Mouse (Mus musculus): ENCODE measurements around the gene Daxx. TPM values are rescaled to one million over a fixed set of nuclear protein-coding genes. Genes with fewer than 3 reads are reported as not detected.
"Not testable (repeated sequence)": the region's sequence is repeated elsewhere in the genome, so short reads cannot be mapped to it uniquely, and the experiment has no call there.

The Daxx gene
- polyA plus RNA-seq, 1 experiment from 2014 or later = 90.8 TPM

- H3K9me3 ChIP-seq = no peaks in the 10 kb centered on the region
- WGBS = 28% methylated on average over 7 of the region's 7 CpGs
- peaks cover 20% of the 10 kb centered on the region for H3K4me1 ChIP-seq
- H3K4me3 ChIP-seq = no peak overlapping the region
- H3K27ac ChIP-seq = no peak overlapping the region
- DNase-seq (ENCODE audit: extremely low spot score, low spot score) = no peak
- H3K27me3 ChIP-seq (ENCODE audit: poor library complexity, severe bottlenecking) = no peaks in the 10 kb centered on the region
- H3K36me3 ChIP-seq (replicated peaks) = no peaks in the 10 kb centered on the region; the same call in 1 of the 2 replicates
Observed at GRCm38 (mm10) chr17:33892429-33892828, 16.8 kb upstream of the Daxx start.

- H3K4me3 ChIP-seq; H3K36me3 ChIP-seq (replicated peaks); H3K9me3 ChIP-seq; H3K27ac ChIP-seq; H3K27me3 ChIP-seq (ENCODE audit: poor library complexity, severe bottlenecking); DNase-seq (ENCODE audit: extremely low spot score, low spot score): not testable (repeated sequence)
- peaks cover 14% of the 10 kb centered on the region for H3K4me1 ChIP-seq
- WGBS = 82% methylated on average over 4 of the region's 4 CpGs
Observed at GRCm38 (mm10) chr17:33893011-33893410, 16.2 kb upstream of the Daxx start.

GRCm38 (mm10) chr17:33897114-33897794 is 12.0 kb upstream of the Daxx start:
- WGBS = 47% methylated on average over 6 of the region's 6 CpGs
- Histone ChIP-seq H3K9me3 (no peaks in the 10 kb centered on the region), H3K4me3 (no peak overlapping the region), H3K27me3 (ENCODE audit: poor library complexity, severe bottlenecking) (no peaks in the 10 kb centered on the region), H3K4me1 (no peaks in the 10 kb centered on the region), H3K36me3 (replicated peaks) (no peaks in the 10 kb centered on the region), H3K27ac (no peak overlapping the region)
- no peak for DNase-seq (ENCODE audit: extremely low spot score, low spot score)

- not testable (repeated sequence) for H3K27me3 ChIP-seq (ENCODE audit: poor library complexity, severe bottlenecking); H3K9me3 ChIP-seq; DNase-seq (ENCODE audit: extremely low spot score, low spot score); H3K4me1 ChIP-seq; H3K27ac ChIP-seq; H3K36me3 ChIP-seq (replicated peaks); H3K4me3 ChIP-seq
- 89% methylated on average over 4 of the region's 4 CpGs for WGBS
Observed at GRCm38 (mm10) chr17:33898193-33898592, 11.0 kb upstream of the Daxx start.

- Histone ChIP-seq H3K27me3 (ENCODE audit: poor library complexity, severe bottlenecking) (no peaks in the 10 kb centered on the region), H3K27ac (no peak overlapping the region), H3K9me3 (no peaks in the 10 kb centered on the region), H3K4me1 (peaks cover 4% of the 10 kb centered on the region), H3K4me3 (no peak overlapping the region), H3K36me3 (replicated peaks) (no peaks in the 10 kb centered on the region)
- 86% methylated on average over 4 of the region's 4 CpGs for WGBS
- no peak for DNase-seq (ENCODE audit: extremely low spot score, low spot score)
Observed at GRCm38 (mm10) chr17:33899642-33900041, 9.6 kb upstream of the Daxx start.

- Histone ChIP-seq H3K4me1 (peaks cover 9% of the 10 kb centered on the region), H3K9me3 (no peaks in the 10 kb centered on the region), H3K27ac (no peak overlapping the region), H3K36me3 (replicated peaks) (no peaks in the 10 kb centered on the region), H3K27me3 (ENCODE audit: poor library complexity, severe bottlenecking) (no peaks in the 10 kb centered on the region), H3K4me3 (no peak overlapping the region)
- WGBS = 81% methylated on average over 7 of the region's 7 CpGs
- DNase-seq (ENCODE audit: extremely low spot score, low spot score) = no peak
Observed at GRCm38 (mm10) chr17:33900281-33900988, 8.8 kb upstream of the Daxx start.

GRCm38 (mm10) chr17:33900989-33901314 is 8.3 kb upstream of the Daxx start:
- H3K4me3 ChIP-seq = no peak overlapping the region
- DNase-seq (ENCODE audit: extremely low spot score, low spot score) = no peak
- H3K27ac ChIP-seq = no peak overlapping the region
- H3K4me1 ChIP-seq = peaks cover 9% of the 10 kb centered on the region
- H3K9me3 ChIP-seq = no peaks in the 10 kb centered on the region
- 86% methylated on average over 4 of the region's 4 CpGs for WGBS
- no peaks in the 10 kb centered on the region for H3K36me3 ChIP-seq (replicated peaks)
- H3K27me3 ChIP-seq (ENCODE audit: poor library complexity, severe bottlenecking) = no peaks in the 10 kb centered on the region

GRCm38 (mm10) chr17:33901653-33902052 is 7.6 kb upstream of the Daxx start:
- DNase-seq (ENCODE audit: extremely low spot score, low spot score) = no peak
- WGBS = 81% methylated on average over 4 of the region's 4 CpGs
- H3K4me1 ChIP-seq = peaks cover 9% of the 10 kb centered on the region

GRCm38 (mm10) chr17:33902079-33902478 is 7.1 kb upstream of the Daxx start:
- no peaks in the 10 kb centered on the region for H3K27me3 ChIP-seq (ENCODE audit: poor library complexity, severe bottlenecking)
- no peak overlapping the region for H3K27ac ChIP-seq
- DNase-seq (ENCODE audit: extremely low spot score, low spot score) = no peak
- H3K36me3 ChIP-seq (replicated peaks) = no peaks in the 10 kb centered on the region
- 90% methylated on average over 4 of the region's 4 CpGs for WGBS
- peaks cover 9% of the 10 kb centered on the region for H3K4me1 ChIP-seq
- no peak overlapping the region for H3K4me3 ChIP-seq
- H3K9me3 ChIP-seq = no peaks in the 10 kb centered on the region

More at GRCm38 (mm10) chr17:33901653-33902052, 7.6 kb upstream of the Daxx start:
- Histone ChIP-seq H3K4me3 (no peak overlapping the region), H3K27ac (no peak overlapping the region), H3K36me3 (replicated peaks) (no peaks in the 10 kb centered on the region), H3K27me3 (ENCODE audit: poor library complexity, severe bottlenecking) (no peaks in the 10 kb centered on the region), H3K9me3 (no peaks in the 10 kb centered on the region)

GRCm38 (mm10) chr17:33902491-33902890 is 6.7 kb upstream of the Daxx start:
- Histone ChIP-seq H3K4me1 (peaks cover 9% of the 10 kb centered on the region), H3K4me3 (no peak overlapping the region), H3K27ac (no peak overlapping the region), H3K27me3 (ENCODE audit: poor library complexity, severe bottlenecking) (no peaks in the 10 kb centered on the region), H3K9me3 (no peaks in the 10 kb centered on the region), H3K36me3 (replicated peaks) (no peaks in the 10 kb centered on the region)
- 91% methylated on average over 7 of the region's 7 CpGs for WGBS
- no peak for DNase-seq (ENCODE audit: extremely low spot score, low spot score)

GRCm38 (mm10) chr17:33903911-33904651 is 5.1 kb upstream of the Daxx start:
- H3K27ac ChIP-seq; H3K36me3 ChIP-seq (replicated peaks); DNase-seq (ENCODE audit: extremely low spot score, low spot score); H3K9me3 ChIP-seq; H3K4me3 ChIP-seq; H3K27me3 ChIP-seq (ENCODE audit: poor library complexity, severe bottlenecking): not testable (repeated sequence)
- H3K4me1 ChIP-seq = peaks cover 24% of the 10 kb centered on the region
- WGBS = 77% methylated on average over 6 of the region's 6 CpGs

- H3K27me3 ChIP-seq (ENCODE audit: poor library complexity, severe bottlenecking); H3K9me3 ChIP-seq; DNase-seq (ENCODE audit: extremely low spot score, low spot score); H3K27ac ChIP-seq; H3K4me3 ChIP-seq; H3K36me3 ChIP-seq (replicated peaks): not testable (repeated sequence)
- WGBS = 34% methylated on average over 4 of the region's 4 CpGs
- peaks cover 28% of the 10 kb centered on the region for H3K4me1 ChIP-seq
Observed at GRCm38 (mm10) chr17:33904835-33905234, 4.4 kb upstream of the Daxx start, which contains the start of gene Platr17. Platr17 (plus strand) TSS chr17:33905135.
